Mouse (Mus musculus): ENCODE measurements around the gene Smyd4.

DNA sequence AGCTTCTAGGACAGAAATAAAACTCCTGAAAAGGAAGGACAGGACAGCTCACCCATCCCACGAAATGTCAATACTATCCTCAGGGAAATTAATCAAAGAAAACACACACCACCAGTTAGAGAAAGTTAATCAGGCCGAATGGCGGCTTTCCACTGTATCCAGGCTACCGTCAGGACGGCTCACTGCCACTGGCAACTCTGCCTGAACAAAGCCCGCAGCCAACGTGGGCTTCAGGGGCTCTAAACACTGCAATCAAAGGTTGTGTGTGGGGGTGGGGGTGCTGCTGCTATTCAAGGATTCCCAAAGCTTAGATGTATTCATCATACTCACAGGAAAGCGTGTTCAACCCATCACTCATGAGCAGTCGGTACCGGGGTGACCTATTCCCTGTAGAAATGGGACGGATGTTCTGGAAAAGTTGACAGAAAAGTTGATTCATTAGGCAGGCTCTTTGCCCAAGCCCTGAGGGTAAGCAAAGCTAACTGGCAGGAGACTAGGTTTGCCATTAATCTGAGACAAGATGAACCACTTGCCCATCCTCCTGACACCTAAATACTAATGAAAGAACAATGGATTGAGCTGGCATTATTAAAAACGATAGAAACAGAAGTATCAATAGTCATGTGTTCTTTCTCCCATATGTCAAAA lies 7.4 kb upstream of the Smyd4 start:
- TF ChIP-seq CTCF (IDR thresholded peaks at IDR 0.05; ENCODE audit: insufficient read depth, low read depth, low read length): no peak
- TF ChIP-seq POLR2A (IDR thresholded peaks at IDR 0.05; ENCODE audit: insufficient read depth, low read depth, low read length): no peak
